Comparison of ENCODE assay signal across 25 mouse cellular contexts in the genomic region with DNA sequence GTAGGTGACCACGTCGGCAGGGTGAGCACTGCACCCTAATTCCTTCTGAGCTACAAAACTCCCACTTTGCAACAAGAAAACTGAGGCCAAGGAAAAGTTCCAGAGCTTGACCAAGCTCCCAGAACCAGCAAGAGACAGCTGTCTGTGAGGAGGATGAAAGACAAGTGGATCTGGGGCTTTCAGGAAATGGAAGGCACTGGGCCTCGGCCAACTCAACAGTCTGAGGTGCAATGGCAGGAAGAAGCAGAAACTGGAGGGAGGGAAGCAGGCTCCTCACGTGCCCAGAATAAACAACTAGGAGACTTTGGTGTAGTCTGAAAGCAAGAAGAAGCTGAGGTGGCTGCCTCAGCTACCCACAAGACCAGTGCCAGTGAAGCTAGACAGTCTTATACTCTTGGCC. TPM values are rescaled to one million over a fixed set of nuclear protein-coding genes. Genes with fewer than 3 reads are reported as not detected.
A peak's percentile ranks its signal among the peaks of the same experiment; 100 is the strongest.
DNase-seq lines count a peak whose midpoint lies in the region; ATAC-seq and TF ChIP-seq lines count a peak whose summit lies in the region.
"Had no signal": no experiment of that assay in that cellular context is flagged by ENCODE, and none has a peak within 500 bp of the region (broad histone marks: within the 10 kb centered on the region; RNA-seq: fewer than 3 reads in every experiment).

No protein-coding gene starts in this region.

- H3K4me3 ChIP-seq in heart, embryonic 12.5 days: no peak overlapping the region
- H3K4me3 ChIP-seq in left cerebral cortex, adult 2 months: no peak overlapping the region
- H3K4me3 ChIP-seq in forebrain, embryonic 15.5 days: no peak overlapping the region
- H3K4me3 ChIP-seq: embryonic facial prominence, embryonic 12.5 days; embryonic facial prominence, embryonic 15.5 days; heart, adult 2 months; heart, embryonic 10.5 days; hindbrain, embryonic 13.5 days had no signal

- no peak overlapping the region for H3K9ac ChIP-seq in heart, embryonic 12.5 days
- H3K9ac ChIP-seq in forebrain, embryonic 15.5 days (replicated peaks): no peak overlapping the region
- H3K9ac ChIP-seq: embryonic facial prominence, embryonic 12.5 days; embryonic facial prominence, embryonic 15.5 days; hindbrain, embryonic 13.5 days had no signal

- no peaks in the 10 kb centered on the region for H3K27me3 ChIP-seq in heart, embryonic 12.5 days (replicated peaks)
- no peaks in the 10 kb centered on the region for H3K27me3 ChIP-seq in forebrain, embryonic 15.5 days
- H3K27me3 ChIP-seq: embryonic facial prominence, embryonic 12.5 days; embryonic facial prominence, embryonic 15.5 days; hindbrain, embryonic 13.5 days had no signal

- intact Hi-C loops in left cerebral cortex, adult 2 months (cut with DNase I): no loop called here
- intact Hi-C loops in left cerebral cortex, postnatal 14 days (cut with DNase I): no loop called here

- WGBS in heart, embryonic 12.5 days: 73% methylated on average over 4 of the region's 4 CpGs
- WGBS in forebrain, embryonic 15.5 days: 81% methylated on average over 4 of the region's 4 CpGs

- H3K9me3 ChIP-seq in heart, embryonic 12.5 days (replicated peaks): no peaks in the 10 kb centered on the region
- no peaks in the 10 kb centered on the region for H3K9me3 ChIP-seq in forebrain, embryonic 15.5 days
- H3K9me3 ChIP-seq: embryonic facial prominence, embryonic 12.5 days; embryonic facial prominence, embryonic 15.5 days; heart, embryonic 10.5 days; hindbrain, embryonic 13.5 days had no signal

- DNase-seq in heart, adult 11 months: peak; percentile 87
- DNase-seq in left cerebral cortex, adult 2 months (ENCODE audit: extremely low spot score in 1 of 2, low spot score in 2 of 2): no peak
- no peak for DNase-seq in left cerebral cortex, postnatal 14 days (ENCODE audit: low spot score in 2 of 2)
- DNase-seq in right cerebral cortex, postnatal 10 days (ENCODE audit: low spot score in 2 of 2): peak; percentile 62
- no peak for DNase-seq in right cerebral cortex, adult 18-20 months
- DNase-seq: adrenal gland, adult 8-10 months; adrenal gland, postnatal 25 days; cerebellum, adult 11 months; cerebellum, adult 2 months; cerebellum, adult 9-11 months; cerebellum, postnatal 25 days; gastrocnemius, postnatal 25 days; heart, adult 2 months had no signal

- no peak for TF ChIP-seq CTCF in left cerebral cortex, adult 2 months (IDR thresholded peaks at IDR 0.05)

- H3K4me2 ChIP-seq in heart, embryonic 12.5 days: no peak overlapping the region
- H3K4me2 ChIP-seq in forebrain, embryonic 15.5 days (replicated peaks): no peak overlapping the region
- H3K4me2 ChIP-seq: embryonic facial prominence, embryonic 12.5 days; embryonic facial prominence, embryonic 15.5 days; hindbrain, embryonic 13.5 days had no signal

- ATAC-seq in heart, embryonic 12.5 days (ENCODE audit: insufficient number of reproducible peaks, low FRiP score): no peak
- peak; percentile 13; the same call in 1 of the 2 replicates for ATAC-seq in megakaryocyte progenitor cell, adult 5-6 weeks (replicated peaks; ENCODE audit: poor library complexity)
- no peak for ATAC-seq in forebrain, embryonic 15.5 days (replicated peaks)
- ATAC-seq: activated CD4-positive, CD25-positive, alpha-beta regulatory T cell, adult 4 months; forebrain, embryonic 14.5 days; hindbrain, embryonic 16.5 days; inflammation-experienced regulatory T-cells, adult 6 months; intestine, embryonic 16.5 days had no signal

- H3K27ac ChIP-seq in heart, embryonic 12.5 days (ENCODE audit: poor library complexity, severe bottlenecking): no peak overlapping the region
- H3K27ac ChIP-seq in left cerebral cortex, adult 2 months: 0 out of 2 replicates have a peak overlapping the region, but pooled peaks have one; percentile 21
- H3K27ac ChIP-seq in forebrain, embryonic 15.5 days (replicated peaks): no peak overlapping the region
- H3K27ac ChIP-seq: embryonic facial prominence, embryonic 12.5 days; embryonic facial prominence, embryonic 15.5 days; heart, adult 2 months; heart, embryonic 10.5 days; hindbrain, embryonic 13.5 days had no signal

- H3K36me3 ChIP-seq in heart, embryonic 12.5 days: peaks cover 61% of the 10 kb centered on the region
- H3K36me3 ChIP-seq in forebrain, embryonic 15.5 days: peaks cover 5% of the 10 kb centered on the region; the same call in 1 of the 2 replicates

- no peaks in the 10 kb centered on the region for H3K4me1 ChIP-seq in heart, embryonic 12.5 days (replicated peaks)
- peaks cover 17% of the 10 kb centered on the region for H3K4me1 ChIP-seq in forebrain, embryonic 15.5 days
- H3K4me1 ChIP-seq: embryonic facial prominence, embryonic 15.5 days; heart, embryonic 10.5 days had no signal

RNA-seq across cellular contexts. Expression of a gene that starts 42.9 kb away (rescaled TPM):
- 4.5 and 5.1 TPM in 2 replicates for polyA plus RNA-seq in heart, embryonic 12.5 days (2016; fragmentation: Nextera tagmentation; extraction: Ambion mirVana)
- 1 to 10 TPM; 8.4 to 8.9 TPM for total RNA-seq in left cerebral cortex, adult 2 months (2021)
- total RNA-seq in left cerebral cortex, postnatal 14 days (2021): 1 to 10 TPM; 4.3 to 4.8 TPM
- 0.34 and 0.42 TPM in 2 replicates for total RNA-seq in megakaryocyte progenitor cell, adult 5-6 weeks (2015)
- total RNA-seq in megakaryocyte progenitor cell, adult 5-6 weeks (2017): 0.27 TPM in 1 of 2 replicates, not detected in the other
- 1.0 and 1.4 TPM in 2 replicates for polyA plus RNA-seq in forebrain, embryonic 15.5 days (2015; fragmentation: Nextera tagmentation; extraction: Ambion mirVana)

Comparison
In these comparisons a context has a peak if more than half of its experiments do, and no peak if none do; other contexts are left out.
1. DNase-seq: peak in heart, adult 11 months (single experiment) and right cerebral cortex, postnatal 10 days (2 of 2); none in left cerebral cortex, adult 2 months (0 of 2), left cerebral cortex, postnatal 14 days (0 of 2) and right cerebral cortex, adult 18-20 months (single experiment).